Mouse (Mus musculus) adrenal gland, postnatal 25 days (tissue): ENCODE results near the gene Alg3. TPM values are rescaled to one million over a fixed set of nuclear protein-coding genes. Genes with fewer than 3 reads are reported as not detected.
A peak's percentile ranks its signal among the peaks of the same experiment; 100 is the strongest.

Experiments used
- DNase-seq: peaks from one replicate; pipeline ENCODE4 v3.0.0; 2021; ENCODE audit warnings: mixed read lengths
- microRNA-seq, 2 experiments: library from miRNA; unstranded; fragments of <30 nt; microRNA quantifications; one replicate each; pipeline ENCODE4 v1.2.0; 2021
- total RNA-seq: library from RNA; stranded (reverse); gene quantifications from 2 replicates; pipeline ENCODE4 v1.2.3, GENCODE M21; 2021

Gene Alg3
- total RNA-seq, 1 experiment from 2014 or later: 26.2 TPM

- DNase-seq: peak; percentile 61
These were observed 806 bp downstream of the Alg3 start for GRCm38 (mm10) chr16:20610501-20611356.

GRCm38 (mm10) chr16:20604705-20605104 is 6.8 kb downstream of the Alg3 start:
- no peak for DNase-seq

GRCm38 (mm10) chr16:20600511-20600910 is 11.0 kb downstream of the Alg3 start:
- DNase-seq: no peak

- DNase-seq: no peak
These were observed 14.7 kb downstream of the Alg3 start for GRCm38 (mm10) chr16:20596687-20597441.

- no peak for DNase-seq
These were observed 15.8 kb downstream of the Alg3 start for GRCm38 (mm10) chr16:20595737-20596136.

- DNase-seq: no peak
These were observed 16.4 kb downstream of the Alg3 start for GRCm38 (mm10) chr16:20595060-20595673.

- DNase-seq: no peak
These were observed 20.3 kb downstream of the Alg3 start for GRCm38 (mm10) chr16:20591076-20591705.

GRCm38 (mm10) chr16:20590680-20591038 is 20.9 kb downstream of the Alg3 start:
- no peak for DNase-seq

- peak; percentile 36 for DNase-seq
These were observed 21.4 kb downstream of the Alg3 start for GRCm38 (mm10) chr16:20589939-20590679.

- DNase-seq: no peak
These were observed 22.1 kb downstream of the Alg3 start, which contains the start of gene Vwa5b2 for GRCm38 (mm10) chr16:20589366-20589938. Gene Vwa5b2 (plus strand): TSS chr16:20589471.

- DNase-seq: no peak
These were observed 46.5 kb downstream of the Alg3 start for GRCm38 (mm10) chr16:20565075-20565474.

- no peak for DNase-seq
These were observed 54.2 kb downstream of the Alg3 start for GRCm38 (mm10) chr16:20557381-20557780.

Small RNA genes within 50 kb of the gene (microRNA-seq; reads per million reads assigned to microRNA genes)
- gene Mir1224: 2.7 to 6.0 reads per million in 2 experiments

Other genes starting within 250 kb of the Alg3 start
- gene Abcc5, start 185.3 kb downstream of the Alg3 start, total RNA-seq: 73.8 and 89.1 TPM in 2 replicates
- 58.3 and 63.8 TPM in 2 replicates for gene Eif2b5, start 112.9 kb downstream of the Alg3 start, total RNA-seq
- gene Dvl3, start 94.8 kb downstream of the Alg3 start, total RNA-seq: 43.9 and 46.2 TPM in 2 replicates
- gene Ap2m1, start 76.3 kb downstream of the Alg3 start, total RNA-seq: 291 and 310 TPM in 2 replicates
- gene Abcf3, start 63.2 kb downstream of the Alg3 start, total RNA-seq: 87.3 and 101 TPM in 2 replicates
- gene Vwa5b2, start 22.3 kb downstream of the Alg3 start, total RNA-seq: 1.5 TPM in 1 of 2 replicates, not detected in the other
- gene Eef1akmt4, start 142 bp downstream of the Alg3 start, total RNA-seq: 7.2 and 9.1 TPM in 2 replicates
- not detected in 2 replicates for gene Gm49333, start 125 bp downstream of the Alg3 start, total RNA-seq
- gene Camk2n2, start 9.6 kb upstream of the Alg3 start, total RNA-seq: 15.8 and 27.8 TPM in 2 replicates
- gene Ece2, start 18.1 kb upstream of the Alg3 start, total RNA-seq: 11.4 and 15.0 TPM in 2 replicates
- 279 and 296 TPM in 2 replicates for gene Psmd2, start 39.9 kb upstream of the Alg3 start, total RNA-seq
- 337 and 368 TPM in 2 replicates for gene Eif4g1, start 56.6 kb upstream of the Alg3 start, total RNA-seq
- 14.8 and 17.6 TPM in 2 replicates for gene Fam131a, start 81.5 kb upstream of the Alg3 start, total RNA-seq
- gene Polr2h, start 105.9 kb upstream of the Alg3 start, total RNA-seq: 49.8 and 56.3 TPM in 2 replicates
- 45.9 and 74.4 TPM in 2 replicates for gene Clcn2, start 106.0 kb upstream of the Alg3 start, total RNA-seq
- gene Chrd, start 121.4 kb upstream of the Alg3 start, total RNA-seq: 8.1 and 13.5 TPM in 2 replicates
- 1.6 and 3.2 TPM in 2 replicates for gene Thpo, start 122.8 kb upstream of the Alg3 start, total RNA-seq